Mouse (Mus musculus) CD4-positive naive resting alpha-beta T cell, adult 76 days (primary cell): ENCODE results near the gene Reck. TPM values are rescaled to one million over a fixed set of nuclear protein-coding genes. Genes with fewer than 3 reads are reported as not detected.

Experiments
- total RNA-seq: library from RNA; stranded (reverse); gene quantifications from one replicate; pipeline ENCODE4 v1.2.4, GENCODE M21; 2023

Reck gene
- 3.0 TPM for total RNA-seq

DNA sequence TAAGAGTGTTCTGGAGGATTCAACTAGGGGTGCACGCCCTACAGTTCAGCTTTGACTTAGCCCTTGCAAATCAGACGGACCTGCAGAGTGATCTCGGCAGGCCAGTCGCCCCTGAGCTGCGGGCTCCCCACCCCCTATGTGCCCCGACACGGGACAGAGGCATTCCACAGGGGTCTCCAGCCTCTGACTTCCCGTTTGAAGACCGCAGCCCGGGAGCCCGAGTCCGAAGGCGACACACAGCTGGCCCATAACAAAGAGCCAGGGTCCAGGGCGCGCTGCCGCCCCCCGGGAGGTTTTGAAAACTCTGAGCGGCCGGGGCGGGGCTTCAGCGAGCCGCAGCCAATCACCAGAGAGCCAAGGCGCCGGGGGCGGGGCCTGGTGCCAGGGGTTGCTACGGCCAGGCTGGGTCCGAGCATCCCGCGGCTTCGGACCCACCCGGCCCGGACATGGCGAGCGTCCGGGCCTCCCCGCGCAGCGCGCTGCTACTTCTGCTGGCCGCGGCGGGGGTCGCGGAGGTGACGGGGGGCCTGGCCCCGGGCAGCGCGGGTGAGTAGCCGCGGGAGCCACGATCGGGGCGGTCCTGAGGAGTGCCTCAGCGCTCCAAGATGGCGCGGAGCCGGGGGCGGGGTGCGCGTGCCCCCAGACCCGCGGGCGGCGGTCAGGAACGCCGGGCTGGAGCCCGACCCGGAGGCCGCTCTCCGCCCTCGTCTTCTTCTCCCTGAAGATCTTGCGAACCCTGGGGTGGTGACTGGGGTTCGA lies at the start of gene Reck:
TSS of gene Reck (plus strand) at position 371 of the 759 bp plus-strand sequence.

DNA sequence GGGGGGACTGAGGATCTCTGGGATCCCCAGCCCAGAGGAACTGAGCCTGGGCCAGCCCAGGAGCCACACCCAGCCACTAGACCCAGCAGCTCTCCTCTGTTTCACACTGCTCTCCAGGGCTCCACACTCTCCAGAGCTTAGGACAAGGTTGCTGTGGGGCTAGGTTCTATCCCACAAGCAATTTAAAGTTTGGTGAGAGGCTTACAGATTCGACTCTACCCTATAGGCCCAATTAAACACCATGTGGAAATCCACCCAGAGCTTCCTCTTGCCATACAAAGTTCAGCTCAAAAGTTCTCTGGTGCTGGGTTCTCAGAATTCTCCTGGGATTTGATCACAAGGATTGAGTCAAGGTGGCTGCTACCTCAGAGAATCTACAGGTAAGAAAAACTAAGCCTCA lies 35.2 kb upstream of the Reck start, which contains the start of gene Olfr157:
TSS of gene Olfr157 (minus strand) at position 101 of the 400 bp plus-strand sequence.

DNA sequence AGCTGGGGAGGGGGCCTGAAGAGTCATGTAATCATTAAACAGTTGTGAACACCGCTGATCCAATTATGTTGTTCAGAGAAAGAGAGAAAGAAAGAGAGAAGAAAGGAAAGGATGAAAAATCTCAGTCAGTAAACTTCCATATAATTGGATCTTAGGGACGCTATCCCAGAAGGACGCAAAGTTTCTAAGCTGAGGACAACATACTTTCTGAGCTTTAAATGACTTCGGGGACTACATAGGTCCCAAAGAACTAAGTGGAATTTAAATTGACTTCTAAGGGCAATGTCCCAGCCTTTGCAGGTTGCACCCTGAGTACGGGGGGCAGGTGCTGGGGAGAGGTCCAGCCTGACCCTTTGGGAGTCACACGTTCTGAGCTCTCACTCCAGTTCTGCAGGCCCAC lies 24.1 kb upstream of the Reck start, which contains the start of gene Olfr155:
TSS of gene Olfr155 (plus strand) at position 301 of the 400 bp plus-strand sequence.

DNA sequence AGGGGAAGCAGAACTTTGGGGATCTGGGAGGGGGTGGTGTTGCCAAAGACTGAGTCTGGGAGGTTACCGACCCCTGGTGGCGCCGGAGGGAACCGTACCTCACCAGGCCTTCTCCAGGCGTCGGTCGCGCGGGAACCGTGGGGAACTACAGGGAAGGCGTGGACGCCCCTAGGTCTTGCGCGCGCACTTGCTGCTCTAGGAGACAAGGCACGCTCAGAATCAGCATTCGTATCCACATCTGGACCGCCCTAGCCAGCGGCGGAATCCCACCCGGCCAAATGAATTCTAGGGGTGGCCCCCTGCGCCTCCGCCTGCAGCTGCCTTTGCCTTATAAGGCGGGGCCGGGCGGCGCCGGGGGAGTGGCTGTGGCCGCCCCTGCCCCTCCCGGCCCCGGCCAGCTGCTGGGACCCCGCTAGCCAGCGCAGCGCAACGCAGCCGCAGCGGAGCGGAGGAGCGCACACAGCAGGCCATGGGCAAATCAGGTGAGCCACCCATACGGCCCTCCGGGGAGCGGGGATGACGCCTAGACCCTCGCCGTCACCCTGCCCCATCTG lies 82.0 kb downstream of the Reck start, which contains the start of gene Glipr2:
TSS of gene Glipr2 (plus strand) at position 110 of the 554 bp plus-strand sequence.

DNA sequence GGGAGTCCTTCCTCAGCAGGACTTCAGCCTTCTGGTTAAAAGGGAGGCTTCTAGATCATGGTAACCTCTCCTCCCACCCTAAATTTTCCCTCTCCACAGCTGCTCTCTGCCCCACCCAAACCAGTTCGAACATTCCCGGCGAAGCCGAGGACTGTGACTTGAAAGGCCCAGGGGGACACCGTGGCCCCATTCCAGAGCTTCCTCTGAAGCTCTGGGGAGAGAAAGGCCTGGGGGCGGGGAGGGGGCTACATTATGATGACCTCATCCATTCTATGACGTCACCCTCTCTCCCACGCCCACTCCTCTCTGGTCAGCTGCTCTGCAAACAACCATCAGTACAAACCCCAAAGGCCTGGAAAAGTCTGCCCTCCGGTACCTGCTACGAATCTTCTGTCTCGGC lies 107.9 kb downstream of the Reck start, which contains the start of gene Ccin:
TSS of gene Ccin (plus strand) at position 303 of the 400 bp plus-strand sequence.

Other genes with a start within 250 kb of the Reck start
- gene Npr2, start 243.6 kb upstream of the Reck start, total RNA-seq: not detected
- 0.62 TPM for gene Spag8, start 221.9 kb upstream of the Reck start, total RNA-seq
- gene Hint2, start 219.1 kb upstream of the Reck start, total RNA-seq: 17.1 TPM
- 4.6 TPM for gene Tmem8b, start 206.6 kb upstream of the Reck start, total RNA-seq
- not detected for gene Fam221b, start 206.4 kb upstream of the Reck start, total RNA-seq
- not detected for gene Olfr70, start 174.7 kb upstream of the Reck start, total RNA-seq
- gene Olfr71, start 165.3 kb upstream of the Reck start, total RNA-seq: not detected
- gene Hrct1, start 148.3 kb upstream of the Reck start, total RNA-seq: not detected
- not detected for gene Spaar, start 145.5 kb upstream of the Reck start, total RNA-seq
- not detected for gene Olfr159, start 104.5 kb upstream of the Reck start, total RNA-seq
- gene Olfr156, start 51.6 kb upstream of the Reck start, total RNA-seq: not detected
- not detected for gene Olfr157, start 35.3 kb upstream of the Reck start, total RNA-seq
- not detected for gene Olfr155, start 24.0 kb upstream of the Reck start, total RNA-seq
- 30.3 TPM for gene Glipr2, start 81.9 kb downstream of the Reck start, total RNA-seq
- 0.29 TPM for gene Ccin, start 108.0 kb downstream of the Reck start, total RNA-seq
- gene Clta, start 128.9 kb downstream of the Reck start, total RNA-seq: 136 TPM
- 45.4 TPM for gene Gne, start 208.6 kb downstream of the Reck start, total RNA-seq